Mouse (Mus musculus) liver, embryonic 15.5 days (tissue): ENCODE measurements around the gene Klf6. TPM values are rescaled to one million over a fixed set of nuclear protein-coding genes. Genes with fewer than 3 reads are reported as not detected.

Source experiments
- ATAC-seq: fragments of 200-750 bp; cut with Nextera tagmentation; 2 replicates; pipeline ENCODE4 v1.8.0; 2017; ENCODE audit warnings: moderate number of reproducible peaks, mild to moderate bottlenecking, moderate library complexity; ENCODE audit not compliant: insufficient read depth
- H3K27ac ChIP-seq: fragments of 300-500 bp; sonication (generic); replicated peaks from 2 replicates; pipeline ENCODE4 v1.5.1; 2015; ENCODE audit warnings: mild to moderate bottlenecking, inconsistent platforms
- H3K27me3 ChIP-seq: fragments of 300-500 bp; sonication (generic); 2 replicates; pipeline ENCODE4 v1.6.1; 2015; ENCODE audit warnings: mild to moderate bottlenecking, inconsistent platforms
- H3K36me3 ChIP-seq: fragments of 300-500 bp; sonication (generic); replicated peaks from 2 replicates; pipeline ENCODE4 v1.6.1; 2015; ENCODE audit warnings: moderate library complexity, mild to moderate bottlenecking, inconsistent platforms
- H3K4me1 ChIP-seq: fragments of 300-500 bp; sonication (generic); replicated peaks from 2 replicates; pipeline ENCODE4 v1.6.1; 2015; ENCODE audit warnings: inconsistent platforms
- H3K4me2 ChIP-seq: fragments of 300-500 bp; sonication (generic); 2 replicates; pipeline ENCODE4 v1.6.1; 2015; ENCODE audit warnings: moderate library complexity, mild to moderate bottlenecking, inconsistent platforms
- H3K4me3 ChIP-seq: fragments of 300-500 bp; sonication (generic); replicated peaks from 2 replicates; pipeline ENCODE4 v1.5.1; 2015; ENCODE audit warnings: mild to moderate bottlenecking, inconsistent platforms
- H3K9ac ChIP-seq: fragments of 300-500 bp; sonication (generic); 2 replicates; pipeline ENCODE4 v1.6.1; 2015; ENCODE audit warnings: moderate library complexity, mild to moderate bottlenecking, inconsistent platforms
- H3K9me3 ChIP-seq: fragments of 300-500 bp; sonication (generic); replicated peaks from 2 replicates; pipeline ENCODE4 v1.6.1; 2016; ENCODE audit warnings: inconsistent platforms
- WGBS: fragments of 180-500 bp; shearing (Covaris S2); methylation state at CpG from one replicate; pipeline ENCODE4 v1.1.7; 2015; ENCODE audit warnings: mixed read lengths; ENCODE audit not compliant: insufficient replicate concordance; 5-methylcytosine and 5-hydroxymethylcytosine counted together
- polyA plus RNA-seq: library from polyadenylated mRNA; unstranded; fragments of >200 nt; fragmentation: Nextera tagmentation; extraction: Ambion mirVana; gene quantifications from 2 replicates; pipeline ENCODE4 v1.2.1, GENCODE M21; 2015

The Klf6 gene
- polyA plus RNA-seq, 1 experiment from 2014 or later = 20.6 TPM

DNA sequence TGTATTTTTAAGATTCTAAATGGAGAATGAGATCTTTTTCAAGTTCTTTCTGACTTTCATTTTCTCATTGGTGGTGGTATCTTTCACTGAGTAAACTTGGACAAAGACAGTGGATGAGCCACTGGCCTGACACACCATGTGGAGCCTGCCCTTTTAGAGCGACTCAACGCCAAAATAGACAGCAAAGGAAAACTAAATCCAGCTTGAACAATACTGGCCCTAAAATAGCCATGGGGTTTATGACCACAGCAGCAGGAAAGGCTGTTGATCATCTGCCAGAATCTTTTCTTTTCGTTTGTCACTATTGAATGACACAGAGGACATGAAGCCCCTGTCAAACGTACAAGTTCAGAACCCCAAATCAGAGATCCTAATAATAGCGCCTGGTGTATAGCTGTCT lies 18.4 kb upstream of the Klf6 start:
- Histone ChIP-seq H3K4me2 (no peak overlapping the region), H3K27me3 (no peaks in the 10 kb centered on the region), H3K4me3 (no peak overlapping the region), H3K27ac (no peak overlapping the region), H3K9me3 (no peaks in the 10 kb centered on the region), H3K9ac (no peak overlapping the region), H3K36me3 (no peaks in the 10 kb centered on the region), H3K4me1 (peaks cover 12% of the 10 kb centered on the region)
- ATAC-seq = no peak
- WGBS = 41% methylated on average over 5 of the region's 5 CpGs

DNA sequence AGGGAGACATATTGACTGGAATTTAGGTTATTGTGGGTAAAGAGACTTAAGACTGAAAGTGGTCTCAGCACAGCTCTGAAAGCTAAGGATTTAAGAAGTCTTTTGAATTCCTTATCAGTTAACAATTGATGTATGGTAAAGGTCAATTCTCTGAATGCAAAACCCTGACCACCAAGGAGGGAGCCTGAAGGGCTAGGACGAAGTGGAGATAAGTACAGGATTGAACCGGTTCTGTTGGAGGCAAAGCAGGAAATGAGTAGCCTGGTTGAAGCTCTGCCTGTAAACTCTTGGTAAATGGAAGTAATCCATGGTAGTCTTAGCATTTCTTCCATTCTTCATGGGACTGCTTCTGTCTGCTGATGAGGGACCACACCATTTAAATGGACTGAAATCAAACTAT lies 17.5 kb upstream of the Klf6 start:
- Histone ChIP-seq H3K27me3 (no peaks in the 10 kb centered on the region), H3K9me3 (no peaks in the 10 kb centered on the region), H3K4me2 (no peak overlapping the region), H3K4me3 (no peak overlapping the region), H3K27ac (no peak overlapping the region), H3K4me1 (peaks cover 12% of the 10 kb centered on the region), H3K9ac (no peak overlapping the region), H3K36me3 (no peaks in the 10 kb centered on the region)
- ATAC-seq = no peak
- whole genome bisulfite sequencing = 14% methylated on average over 2 of the region's 2 CpGs

DNA sequence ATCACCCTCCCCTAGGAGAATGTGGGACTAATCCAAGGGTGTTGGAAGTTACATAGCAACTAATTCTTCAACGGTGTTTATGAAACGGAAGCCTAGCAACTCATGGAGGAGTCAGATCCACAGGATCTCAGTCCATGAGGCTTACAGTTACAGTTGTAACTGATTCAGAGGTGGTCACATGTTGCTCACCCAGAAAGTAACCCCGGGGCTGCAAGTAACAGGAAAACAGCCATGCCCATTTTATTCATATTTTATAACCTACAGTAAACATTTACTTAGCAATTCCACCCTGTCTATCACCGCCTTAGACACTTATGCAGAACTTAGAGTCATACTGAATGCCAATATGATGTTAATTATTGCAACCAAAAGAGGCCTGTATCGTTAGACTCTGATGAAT lies 16.9 kb upstream of the Klf6 start:
- H3K36me3 ChIP-seq = no peaks in the 10 kb centered on the region
- H3K27me3 ChIP-seq = no peaks in the 10 kb centered on the region
- H3K9ac ChIP-seq = no peak overlapping the region
- 66% methylated on average over 5 of the region's 5 CpGs for WGBS
- H3K4me3 ChIP-seq = no peak overlapping the region
- no peak overlapping the region for H3K27ac ChIP-seq
- H3K4me2 ChIP-seq = no peak overlapping the region
- no peaks in the 10 kb centered on the region for H3K9me3 ChIP-seq
- ATAC-seq = no peak
- peaks cover 12% of the 10 kb centered on the region for H3K4me1 ChIP-seq

DNA sequence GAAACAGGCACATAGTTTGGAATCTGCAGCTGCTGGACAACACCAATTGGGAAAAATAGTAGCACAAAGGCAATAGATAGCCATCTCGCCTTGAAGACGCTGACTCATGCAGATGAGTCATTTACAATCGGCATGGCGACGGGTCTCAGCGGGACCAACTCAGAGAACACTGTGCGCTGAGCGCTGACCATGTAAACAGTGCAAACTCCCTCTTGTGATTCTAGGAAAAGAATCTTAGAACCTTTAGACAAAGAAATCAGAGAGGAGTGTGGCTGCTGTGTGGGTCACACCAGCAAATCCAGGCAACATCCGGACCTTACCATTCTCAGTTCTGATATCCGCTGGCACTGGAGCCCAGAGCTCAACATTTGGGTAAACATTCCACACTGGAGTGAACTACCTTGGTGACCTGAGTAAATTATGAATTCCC lies 16.1 kb upstream of the Klf6 start:
- Histone ChIP-seq H3K9ac (no peak overlapping the region), H3K4me3 (peak overlapping the region; percentile 31), H3K36me3 (no peaks in the 10 kb centered on the region), H3K4me1 (peaks cover 12% of the 10 kb centered on the region), H3K4me2 (peak overlapping the region; percentile 56), H3K27ac (peak overlapping the region; percentile 63; the same call in 1 of the 2 replicates), H3K9me3 (no peaks in the 10 kb centered on the region), H3K27me3 (no peaks in the 10 kb centered on the region)
- 15% methylated on average over 10 of the region's 10 CpGs for WGBS
- peak; percentile 25; the same call in 1 of the 2 replicates for ATAC-seq

DNA sequence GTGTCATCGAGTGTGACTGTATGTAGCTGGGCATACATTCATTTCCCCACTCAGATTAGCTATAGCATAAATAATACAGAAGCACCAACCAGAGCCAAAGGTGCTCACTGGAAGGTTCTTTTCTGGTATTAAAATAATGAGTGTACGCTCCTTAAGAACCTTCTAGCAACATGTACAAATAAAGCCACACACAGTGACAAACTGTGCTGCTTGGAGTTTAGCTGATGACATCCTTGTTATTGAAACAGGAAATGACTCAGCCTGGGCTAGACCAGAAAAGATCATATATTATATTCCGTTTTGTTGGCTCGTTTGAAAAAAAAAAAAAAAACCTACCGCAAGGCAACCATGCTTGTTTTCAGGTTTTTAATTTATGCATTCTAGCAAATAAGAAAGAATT lies 15.7 kb upstream of the Klf6 start:
- Histone ChIP-seq H3K9ac (no peak overlapping the region), H3K9me3 (no peaks in the 10 kb centered on the region), H3K4me2 (peak overlapping the region; percentile 56), H3K4me3 (peak overlapping the region; percentile 31), H3K27me3 (no peaks in the 10 kb centered on the region), H3K4me1 (peaks cover 12% of the 10 kb centered on the region), H3K36me3 (no peaks in the 10 kb centered on the region), H3K27ac (peak overlapping the region; percentile 63; the same call in 1 of the 2 replicates)
- ATAC-seq = peak; percentile 46; the same call in 1 of the 2 replicates
- 23% methylated on average over 5 of the region's 5 CpGs for WGBS

DNA sequence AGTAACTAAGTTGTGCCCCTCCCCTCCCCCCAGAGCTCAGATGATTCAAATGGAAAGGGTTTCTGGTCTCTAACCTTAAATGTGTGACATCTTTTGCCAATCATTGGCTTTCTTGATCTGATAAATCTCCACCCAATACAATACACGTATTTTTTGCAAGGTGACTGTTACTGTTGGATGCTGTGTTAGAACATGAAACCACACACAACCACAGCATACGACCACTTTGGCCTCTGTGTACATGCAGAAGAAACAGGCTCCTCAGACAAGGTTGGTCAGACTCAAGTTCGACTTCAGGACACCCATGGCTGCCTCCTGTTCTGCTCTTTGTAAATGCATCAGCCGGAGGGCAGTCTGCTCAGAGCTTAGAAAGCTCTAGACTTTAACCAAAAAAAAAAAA lies 14.4 kb upstream of the Klf6 start:
- H3K4me2 ChIP-seq = no peak overlapping the region
- ATAC-seq = no peak
- H3K9ac ChIP-seq = no peak overlapping the region
- no peaks in the 10 kb centered on the region for H3K9me3 ChIP-seq
- H3K27ac ChIP-seq = no peak overlapping the region
- H3K4me1 ChIP-seq = peaks cover 12% of the 10 kb centered on the region
- WGBS = 40% methylated on average over 4 of the region's 4 CpGs
- H3K36me3 ChIP-seq = no peaks in the 10 kb centered on the region
- no peaks in the 10 kb centered on the region for H3K27me3 ChIP-seq
- H3K4me3 ChIP-seq = no peak overlapping the region

DNA sequence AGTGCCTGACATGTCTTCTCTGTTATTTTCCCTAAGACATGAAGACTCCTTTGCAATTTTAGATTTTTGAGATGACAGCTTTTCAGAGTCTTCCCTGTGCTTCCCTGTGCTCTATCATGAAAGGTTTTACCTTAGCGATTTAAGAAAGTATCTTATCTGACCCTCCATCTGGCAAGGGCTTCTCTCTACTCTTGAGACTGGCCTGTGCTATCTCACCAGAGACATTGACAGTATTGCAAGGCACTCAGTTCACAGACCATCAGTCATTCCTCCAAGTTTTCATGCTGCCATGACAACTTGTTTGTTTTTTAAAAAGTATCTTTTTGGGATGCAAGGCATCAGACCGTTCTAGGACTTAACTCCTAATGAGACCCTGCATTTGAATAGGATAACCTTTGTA lies 13.5 kb upstream of the Klf6 start:
- Histone ChIP-seq H3K9me3 (no peaks in the 10 kb centered on the region), H3K4me1 (peaks cover 12% of the 10 kb centered on the region), H3K9ac (no peak overlapping the region), H3K36me3 (no peaks in the 10 kb centered on the region), H3K27me3 (no peaks in the 10 kb centered on the region), H3K4me2 (no peak overlapping the region), H3K27ac (no peak overlapping the region), H3K4me3 (no peak overlapping the region)
- ATAC-seq = peak; percentile 37; the same call in 1 of the 2 replicates
- WGBS = 29% methylated on average over 2 of the region's 2 CpGs

DNA sequence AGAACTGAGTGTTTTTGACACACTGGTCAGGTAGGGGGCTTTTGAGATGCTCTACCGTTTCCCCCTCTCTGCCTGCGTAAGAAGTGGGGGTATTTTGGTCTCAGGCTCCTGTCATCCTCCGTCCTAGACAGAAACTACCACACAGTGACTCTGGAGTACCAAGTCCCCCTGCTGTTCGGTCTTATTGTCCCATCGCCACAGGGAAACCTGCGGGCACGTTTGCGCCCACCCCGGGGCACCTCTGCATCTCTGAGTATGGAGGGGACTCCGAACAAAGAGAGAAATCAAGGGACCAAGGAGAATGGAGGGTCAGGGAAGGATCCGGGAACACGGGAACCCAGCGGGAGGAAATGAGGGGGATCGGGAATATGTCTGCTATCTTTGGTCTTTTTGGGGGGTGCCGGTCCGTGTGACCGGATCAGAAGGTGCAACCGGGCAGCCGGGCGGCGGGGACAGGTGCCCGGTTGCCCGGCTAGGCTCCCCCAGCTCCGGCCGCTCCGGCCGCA lies 578 bp upstream of the Klf6 start:
- ATAC-seq = peak; percentile 47
- WGBS = under 1% methylated on average over 27 of the region's 27 CpGs
- H3K36me3 ChIP-seq = peaks cover 11% of the 10 kb centered on the region

DNA sequence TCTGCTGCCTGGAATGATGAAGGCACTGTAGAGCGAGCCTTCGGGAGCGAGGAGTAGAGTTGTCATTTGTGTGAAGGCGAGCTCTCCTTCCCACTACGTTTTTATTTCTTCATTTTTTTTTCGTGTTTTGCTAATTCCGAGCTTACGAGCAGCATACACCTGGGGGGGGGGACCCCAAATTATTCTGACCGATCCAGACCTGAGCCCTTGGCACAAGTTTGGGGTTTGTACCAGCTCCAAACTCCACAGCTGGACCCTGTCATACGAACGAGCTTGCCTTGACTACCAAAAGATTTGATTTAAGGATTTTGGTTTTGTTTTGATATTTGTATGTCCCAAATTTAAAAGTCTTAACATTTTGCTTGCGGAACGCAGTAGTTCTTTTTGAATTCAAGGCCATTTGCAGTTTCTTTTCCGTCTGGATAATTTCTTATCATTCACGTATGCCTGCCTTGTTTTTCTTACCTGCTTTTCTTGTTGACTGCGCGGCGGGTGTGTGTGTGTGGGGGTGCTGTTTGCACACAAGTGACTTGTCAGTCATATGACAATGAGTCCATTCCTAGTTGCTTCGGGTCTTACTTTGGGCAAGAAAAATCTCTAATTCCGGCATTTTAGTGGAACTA lies 832 bp downstream of the Klf6 start:
- ATAC-seq = no peak
- under 1% methylated on average over 20 of the region's 20 CpGs for whole genome bisulfite sequencing
- Histone ChIP-seq H3K9ac (peak overlapping the region; percentile 75), H3K4me3 (peak overlapping the region; percentile 79), H3K27me3 (no peaks in the 10 kb centered on the region), H3K36me3 (peaks cover 25% of the 10 kb centered on the region), H3K9me3 (no peaks in the 10 kb centered on the region), H3K4me1 (peaks cover 45% of the 10 kb centered on the region), H3K4me2 (peak overlapping the region; percentile 90), H3K27ac (peak overlapping the region; percentile 89)

More for the DNA sequence above, 578 bp upstream of the Klf6 start:
- Histone ChIP-seq H3K9ac (peak overlapping the region; percentile 85), H3K27me3 (no peaks in the 10 kb centered on the region), H3K4me1 (peaks cover 34% of the 10 kb centered on the region), H3K4me2 (peak overlapping the region; percentile 90), H3K4me3 (peak overlapping the region; percentile 79), H3K27ac (peak overlapping the region; percentile 91), H3K9me3 (no peaks in the 10 kb centered on the region)

DNA sequence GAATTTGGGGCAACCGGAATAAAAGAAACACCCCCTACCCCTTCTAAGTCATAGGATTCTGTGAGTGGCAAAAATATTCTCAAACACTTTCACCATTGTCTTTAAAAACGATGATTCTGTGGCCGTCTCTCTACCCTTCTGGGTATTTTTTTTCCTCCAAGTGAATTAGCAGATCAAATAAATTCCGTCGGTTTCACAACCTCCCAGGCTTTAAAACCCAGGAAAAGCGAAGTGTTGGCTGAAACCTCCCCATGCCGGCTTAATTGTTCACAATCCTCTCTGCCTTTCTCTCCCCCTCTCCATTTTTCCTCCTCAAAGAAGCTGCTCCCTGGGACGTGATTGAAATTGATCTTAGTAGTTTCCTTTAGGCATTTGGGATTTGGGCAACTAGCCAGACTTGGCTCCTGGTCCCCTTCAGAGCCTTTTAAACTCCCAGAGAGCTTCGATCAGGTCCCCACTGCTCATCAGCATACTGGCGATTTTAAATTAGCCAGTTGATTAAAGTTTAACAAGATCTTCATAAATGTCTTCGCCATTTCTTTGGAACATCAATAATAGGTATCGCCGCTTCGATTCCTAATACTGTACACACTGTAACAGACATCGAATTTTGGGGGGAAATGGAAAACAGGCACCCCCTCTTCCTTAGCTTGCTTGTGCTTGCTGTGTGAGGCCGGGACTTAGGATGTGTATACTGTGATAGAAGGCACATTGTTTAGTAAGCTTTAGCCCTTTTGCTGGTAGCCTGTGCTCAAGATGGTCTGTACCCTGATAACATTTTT lies 1.5 kb downstream of the Klf6 start:
- H3K36me3 ChIP-seq = peaks cover 32% of the 10 kb centered on the region
- no peak for ATAC-seq
- H3K4me1 ChIP-seq = peaks cover 45% of the 10 kb centered on the region
- H3K27ac ChIP-seq = peak overlapping the region; percentile 89
- peak overlapping the region; percentile 90 for H3K4me2 ChIP-seq
- no peaks in the 10 kb centered on the region for H3K9me3 ChIP-seq
- WGBS = 7% methylated on average over 16 of the region's 16 CpGs
- peak overlapping the region; percentile 75 for H3K9ac ChIP-seq
- no peaks in the 10 kb centered on the region for H3K27me3 ChIP-seq
- peak overlapping the region; percentile 79 for H3K4me3 ChIP-seq

DNA sequence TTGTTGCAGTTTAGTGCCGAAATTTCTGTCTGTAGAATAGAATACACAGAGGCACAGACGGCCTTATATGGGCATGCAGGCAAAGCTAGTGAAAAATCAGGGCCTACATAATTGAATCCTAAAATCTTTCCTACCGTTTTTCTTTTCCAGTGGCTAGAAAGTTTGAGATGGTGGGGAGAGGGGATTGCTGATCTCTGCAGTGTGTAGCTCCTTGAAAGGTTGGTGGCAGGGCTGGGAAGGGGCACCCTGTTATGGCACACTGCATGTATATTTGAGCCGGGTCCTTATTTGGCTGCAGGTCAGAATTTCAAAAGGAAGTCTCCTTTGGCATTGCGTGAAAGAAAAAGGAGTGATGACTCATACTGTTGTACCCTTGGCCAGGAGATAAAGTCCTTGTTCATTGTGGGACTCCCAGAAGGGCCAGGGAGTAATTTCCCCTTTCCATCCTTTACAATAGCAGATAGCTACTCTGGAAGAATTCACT lies 2.2 kb downstream of the Klf6 start:
- H3K4me2 ChIP-seq = peak overlapping the region; percentile 90
- WGBS = 2% methylated on average over 5 of the region's 5 CpGs
- peak overlapping the region; percentile 79 for H3K4me3 ChIP-seq
- no peak for ATAC-seq
- H3K27me3 ChIP-seq = no peaks in the 10 kb centered on the region
- H3K36me3 ChIP-seq = peaks cover 38% of the 10 kb centered on the region
- peak overlapping the region; percentile 75 for H3K9ac ChIP-seq
- H3K27ac ChIP-seq = peak overlapping the region; percentile 89
- no peaks in the 10 kb centered on the region for H3K9me3 ChIP-seq
- peaks cover 45% of the 10 kb centered on the region for H3K4me1 ChIP-seq
